Mouse (Mus musculus) spleen, adult 2 months (tissue): ENCODE measurements around the gene Paqr5.

Source experiments
- CTCF ChIP-seq: fragments of 200-500 bp; IDR thresholded peaks from 2 replicates; pipeline ENCODE4 v1.5.1; 2011; ENCODE audit warnings: mild to moderate bottlenecking, inconsistent platforms; ENCODE audit not compliant: insufficient read depth, insufficient read length, insufficient replicate concordance; ENCODE audit errors: extremely low read depth
- POLR2A ChIP-seq: fragments of 200-500 bp; IDR thresholded peaks from 2 replicates; pipeline ENCODE4 v1.6.1; 2011; ENCODE audit warnings: low read depth, low read length, inconsistent platforms

DNA sequence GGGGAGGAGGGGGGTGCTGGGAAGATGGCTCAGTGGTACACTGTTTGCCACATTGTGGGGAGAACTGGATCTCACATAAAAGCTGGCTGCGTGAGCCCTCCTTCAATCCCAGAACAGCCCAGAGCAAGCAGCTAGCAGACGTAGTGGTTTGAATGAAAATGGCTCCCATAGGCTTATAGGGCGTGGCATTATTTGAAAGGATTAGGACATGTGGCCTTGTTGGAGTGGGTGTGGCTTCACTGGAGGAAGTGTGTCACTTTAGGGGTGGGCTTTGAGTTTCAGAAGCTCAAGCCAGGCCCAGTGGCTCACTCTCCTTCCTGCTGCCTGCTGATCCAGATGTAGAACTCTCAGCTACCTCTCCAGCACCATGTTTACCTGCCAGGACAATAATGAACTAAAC lies 5.5 kb upstream of the Paqr5 start:
- TF ChIP-seq CTCF (no peak), POLR2A (no peak)
